8 mouse cellular contexts compared by ENCODE assay signal in genomic region chr2:135926660-135927343, GRCm38 (mm10).
DNase-seq lines count a peak whose midpoint lies in the region; ATAC-seq and TF ChIP-seq lines count a peak whose summit lies in the region.

No protein-coding gene starts in this region.

- H3K27me3 ChIP-seq in midbrain, embryonic 11.5 days (ENCODE audit: control insufficient read depth, insufficient read depth, low read length), result no peaks in the 10 kb centered on the region
- no peaks in the 10 kb centered on the region for H3K27me3 ChIP-seq in midbrain, embryonic 10.5 days (ENCODE audit: low read depth, poor library complexity, severe bottlenecking)
- H3K27me3 ChIP-seq in midbrain, embryonic 14.5 days (ENCODE audit: control insufficient read depth, insufficient read depth, low read length), result no peaks in the 10 kb centered on the region

- H3K4me2 ChIP-seq in midbrain, embryonic 11.5 days, result no peak overlapping the region
- no peak overlapping the region for H3K4me2 ChIP-seq in midbrain, embryonic 14.5 days (ENCODE audit: low read length)

- no peak overlapping the region for H3K4me3 ChIP-seq in midbrain, embryonic 11.5 days (ENCODE audit: low read depth, low read length)
- H3K4me3 ChIP-seq in midbrain, embryonic 10.5 days, result no peak overlapping the region
- H3K4me3 ChIP-seq in cortical plate, adult 2 months (ENCODE audit: insufficient read depth, low read length), result no peak overlapping the region
- no peak overlapping the region for H3K4me3 ChIP-seq in midbrain, embryonic 14.5 days (replicated peaks; ENCODE audit: low read depth, low read length)

- H3K9ac ChIP-seq in midbrain, embryonic 11.5 days (ENCODE audit: low read length), result no peak overlapping the region
- H3K9ac ChIP-seq in midbrain, embryonic 14.5 days (replicated peaks; ENCODE audit: low read length), result no peak overlapping the region

- peaks cover 5% of the 10 kb centered on the region; the same call in 1 of the 2 replicates for H3K4me1 ChIP-seq in midbrain, embryonic 11.5 days (ENCODE audit: control insufficient read depth, insufficient read depth, low read length)
- H3K4me1 ChIP-seq in midbrain, embryonic 10.5 days, result peaks cover 14% of the 10 kb centered on the region
- no peaks in the 10 kb centered on the region for H3K4me1 ChIP-seq in cortical plate, adult 2 months (ENCODE audit: control insufficient read depth, insufficient read depth, low read length)
- H3K4me1 ChIP-seq in midbrain, embryonic 14.5 days (ENCODE audit: control insufficient read depth, insufficient read depth, low read length), result no peaks in the 10 kb centered on the region

- H3K27ac ChIP-seq in midbrain, embryonic 11.5 days (ENCODE audit: low read depth, low read length), result no peak overlapping the region
- no peak overlapping the region for H3K27ac ChIP-seq in midbrain, embryonic 10.5 days (replicated peaks)
- H3K27ac ChIP-seq in cortical plate, adult 2 months (ENCODE audit: insufficient read depth, low read length), result no peak overlapping the region
- no peak overlapping the region for H3K27ac ChIP-seq in midbrain, embryonic 14.5 days (replicated peaks; ENCODE audit: low read depth, low read length)

- TF ChIP-seq CTCF in cortical plate, adult 2 months (IDR thresholded peaks at IDR 0.05; ENCODE audit: extremely low read depth, insufficient read depth, low read length), result peak; percentile 16; the same call in 1 of the 2 replicates

- 86% methylated on average over 8 of the region's 8 CpGs for WGBS in midbrain, embryonic 11.5 days
- WGBS in midbrain, embryonic 10.5 days, result 86% methylated on average over 8 of the region's 8 CpGs
- WGBS in midbrain, embryonic 14.5 days, result 85% methylated on average over 8 of the region's 8 CpGs

- H3K9me3 ChIP-seq in midbrain, embryonic 11.5 days (ENCODE audit: control insufficient read depth, low read length), result no peaks in the 10 kb centered on the region
- H3K9me3 ChIP-seq in midbrain, embryonic 10.5 days (replicated peaks), result no peaks in the 10 kb centered on the region
- no peaks in the 10 kb centered on the region for H3K9me3 ChIP-seq in midbrain, embryonic 14.5 days (ENCODE audit: control insufficient read depth, low read length)

- DNase-seq in midbrain, embryonic 11.5 days (ENCODE audit: low spot score, missing footprints), result peak; percentile 88
- DNase-seq in midbrain, embryonic 10.5 days (ENCODE audit: low spot score), result no peak
- DNase-seq in adrenal gland, adult (ENCODE audit: inconsistent age in 2 of 2, low spot score in 1 of 2), result peak; percentile 70 to 94
- peak; percentile 75 for DNase-seq in heart, postnatal 4 days
- peak; percentile 20 for DNase-seq in layer of hippocampus, adult 9-11 months
- DNase-seq in midbrain, embryonic 14.5 days, result peak; percentile 85
- no peak for DNase-seq in T-cell, adult 2 months (ENCODE audit: low spot score)

- TF ChIP-seq POLR2A in cortical plate, adult 2 months (IDR thresholded peaks at IDR 0.05; ENCODE audit: extremely low read depth, insufficient read depth, low read length), result no peak

- H3K36me3 ChIP-seq in midbrain, embryonic 11.5 days (ENCODE audit: control insufficient read depth, insufficient read depth, low read length), result no peaks in the 10 kb centered on the region
- 0 out of 2 replicates have a peak, but pooled peaks cover 2% of the 10 kb centered on the region for H3K36me3 ChIP-seq in midbrain, embryonic 10.5 days
- H3K36me3 ChIP-seq in midbrain, embryonic 14.5 days (ENCODE audit: control insufficient read depth, insufficient read depth, low read length), result no peaks in the 10 kb centered on the region

- peak; percentile 40; the same call in 1 of the 2 replicates for ATAC-seq in midbrain, embryonic 11.5 days (ENCODE audit: low FRiP score)
- ATAC-seq in midbrain, embryonic 14.5 days (ENCODE audit: low FRiP score, low TSS enrichment), result no peak; the same call in 1 of the 2 replicates

Comparison
In these comparisons a context has a peak if more than half of its experiments do, and no peak if none do; other contexts are left out.
1. DNase-seq: peak in midbrain, embryonic 11.5 days (single experiment), adrenal gland, adult (2 of 2), heart, postnatal 4 days (single experiment), layer of hippocampus, adult 9-11 months (single experiment) and midbrain, embryonic 14.5 days (single experiment); none in midbrain, embryonic 10.5 days (single experiment) and T-cell, adult 2 months (single experiment).